ENCODE assay signal across 8 mouse cellular contexts in the genomic region with DNA sequence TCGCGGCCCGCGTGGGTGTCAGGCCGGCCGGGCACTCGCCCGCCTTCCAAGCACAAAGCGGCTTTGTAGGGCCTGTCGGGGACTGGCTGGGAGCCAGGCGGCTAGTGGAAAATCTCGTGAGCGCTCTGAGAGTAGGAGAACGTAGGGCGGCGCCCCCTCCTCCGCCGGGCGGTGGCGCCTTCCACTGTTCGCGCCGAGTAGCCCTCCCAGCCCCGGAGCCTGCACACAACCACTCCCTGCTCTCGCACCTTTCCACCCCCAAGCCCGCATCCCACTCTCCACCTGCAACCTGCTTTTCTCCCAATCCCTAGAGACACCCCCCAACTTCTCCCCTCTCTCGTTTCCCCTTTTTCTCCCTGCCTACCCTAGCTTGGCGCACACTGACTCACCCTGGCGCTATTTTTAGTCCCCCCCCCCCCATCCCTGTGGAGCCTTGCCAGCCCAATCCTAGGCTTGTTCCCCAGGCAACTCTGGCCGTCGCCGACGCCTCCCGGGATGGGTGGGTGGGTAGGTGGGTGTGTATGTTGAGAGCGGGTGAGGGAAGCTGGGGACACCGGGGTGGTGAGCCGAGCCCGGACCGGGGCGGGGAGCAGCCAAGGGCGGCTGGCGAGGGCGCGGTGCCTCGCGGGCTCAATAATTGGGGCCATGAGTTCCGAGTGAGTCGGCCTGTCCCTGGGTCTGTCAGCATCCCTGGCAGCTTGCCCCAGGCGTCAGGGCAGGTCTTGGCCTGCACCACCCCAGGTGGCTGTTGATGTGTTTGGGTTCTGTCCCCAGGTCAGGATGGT. TPM values are rescaled to one million over a fixed set of nuclear protein-coding genes. Genes with fewer than 3 reads are reported as not detected.
DNase-seq lines count a peak whose midpoint lies in the region; ATAC-seq lines count a peak whose summit lies in the region.

No protein-coding gene starts in this region.

- WGBS in hindbrain, embryonic 14.5 days, result under 1% methylated on average over 41 of the region's 49 CpGs

- peak overlapping the region; percentile 99 for H3K27ac ChIP-seq in hindbrain, embryonic 14.5 days

- H3K4me1 ChIP-seq in hindbrain, embryonic 14.5 days (replicated peaks; ENCODE audit: control insufficient read depth, insufficient read depth, low read length), result peaks cover 64% of the 10 kb centered on the region

- H3K4me3 ChIP-seq in hindbrain, embryonic 14.5 days (replicated peaks; ENCODE audit: low read length), result peak overlapping the region; percentile 65

- H3K36me3 ChIP-seq in hindbrain, embryonic 14.5 days (replicated peaks; ENCODE audit: control insufficient read depth, insufficient read depth), result 0 out of 2 replicates have a peak, but pooled peaks cover under 1% of the 10 kb centered on the region

- no peaks in the 10 kb centered on the region for H3K9me3 ChIP-seq in hindbrain, embryonic 14.5 days (ENCODE audit: control insufficient read depth, low read length)

- peak overlapping the region; percentile 82 for H3K9ac ChIP-seq in hindbrain, embryonic 14.5 days

- peak; percentile 98 for DNase-seq in NIH3T3 (ENCODE audit: low read depth)
- peak; percentile 94 to 95 for DNase-seq in cerebellum, postnatal 25 days
- peak; percentile 84 to 85 for DNase-seq in frontal cortex, postnatal 25 days (ENCODE audit: low spot score in 2 of 2)
- peak; percentile 90 for DNase-seq in hindbrain, embryonic 14.5 days (ENCODE audit: low spot score)
- DNase-seq in left cerebral cortex, adult 11 months (ENCODE audit: low spot score), result peak; percentile 91
- peak; percentile 92 for DNase-seq in lung, postnatal 36 days
- peak; percentile 97 for DNase-seq in retina, postnatal 1 day
- peak; percentile 89 for DNase-seq in thymus, postnatal 4 days

- no peaks in the 10 kb centered on the region for H3K27me3 ChIP-seq in hindbrain, embryonic 14.5 days (ENCODE audit: control insufficient read depth, insufficient read depth, low read length)

- ATAC-seq in hindbrain, embryonic 14.5 days (ENCODE audit: low FRiP score), result peak; percentile 64

- peak overlapping the region; percentile 79 for H3K4me2 ChIP-seq in hindbrain, embryonic 14.5 days (replicated peaks)

RNA-seq across cellular contexts. Expression of a gene that starts 11.8 kb away (rescaled TPM):
- 42.5 and 47.5 TPM in 2 replicates for polyA plus RNA-seq in hindbrain, embryonic 14.5 days (2014; fragmentation: Nextera tagmentation; extraction: Ambion mirVana)

RNA-seq across cellular contexts. Expression of a gene that starts 18.5 kb away (rescaled TPM):
- 523 and 576 TPM in 2 replicates for polyA plus RNA-seq in hindbrain, embryonic 14.5 days (2014; fragmentation: Nextera tagmentation; extraction: Ambion mirVana)

RNA-seq across cellular contexts. Expression of a gene that starts 21.9 kb away (rescaled TPM):
- polyA plus RNA-seq in hindbrain, embryonic 14.5 days (2014; fragmentation: Nextera tagmentation; extraction: Ambion mirVana), result 4.2 and 5.2 TPM in 2 replicates

RNA-seq across cellular contexts. Expression of a gene that starts 26.6 kb away (rescaled TPM):
- polyA plus RNA-seq in hindbrain, embryonic 14.5 days (2014; fragmentation: Nextera tagmentation; extraction: Ambion mirVana), result 74.9 and 81.2 TPM in 2 replicates

RNA-seq across cellular contexts. Expression of a gene that starts 28.7 kb away (rescaled TPM):
- polyA plus RNA-seq in hindbrain, embryonic 14.5 days (2014; fragmentation: Nextera tagmentation; extraction: Ambion mirVana), result 5.7 and 6.7 TPM in 2 replicates

Comparison
In these comparisons a context has a peak if more than half of its experiments do, and no peak if none do; other contexts are left out.
1. Peak in every context shown above with its lines: DNase-seq, ATAC-seq, H3K4me3 ChIP-seq and H3K27ac ChIP-seq.